Mouse (Mus musculus): ENCODE results near the gene Emc10.

DNA sequence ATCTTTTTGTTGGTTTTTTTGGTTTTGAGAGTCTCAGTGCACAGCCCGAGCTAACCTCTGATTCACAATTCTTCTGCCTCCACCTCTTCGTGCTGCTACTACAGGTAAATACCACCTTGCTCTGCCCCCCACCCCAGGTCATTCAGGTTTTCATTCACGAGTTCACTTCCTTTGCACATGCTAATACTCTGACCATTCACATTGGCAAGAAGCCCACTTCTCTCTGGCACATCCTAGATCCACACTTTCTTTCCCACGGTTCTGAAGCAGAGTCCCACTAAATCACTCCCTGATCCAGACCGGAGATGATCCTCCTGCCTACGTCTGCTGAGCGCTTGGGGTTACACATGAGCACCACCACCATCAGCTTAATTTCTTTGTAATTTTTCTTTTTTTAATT, 1.2 kb downstream of the Emc10 start:
- no peak for TF ChIP-seq CTCF (conservative IDR thresholded peaks at IDR 0.05; ENCODE audit: insufficient read depth, insufficient read length, low read depth, low read length)
- no peak for TF ChIP-seq POLR2A (IDR thresholded peaks at IDR 0.05; ENCODE audit: low read depth, low read length)
